9 mouse cellular contexts compared by ENCODE assay signal in genomic region chr4:95353894-95354319, GRCm38 (mm10).
DNase-seq lines count a peak whose midpoint lies in the region; ATAC-seq lines count a peak whose summit lies in the region.
"Had no signal": no experiment of that assay in that cellular context is flagged by ENCODE, and none has a peak within 500 bp of the region (broad histone marks: within the 10 kb centered on the region; RNA-seq: fewer than 3 reads in every experiment).

No protein-coding gene starts in this region.

- H3K27me3 ChIP-seq in forebrain, embryonic 15.5 days = no peaks in the 10 kb centered on the region
- H3K27me3 ChIP-seq in hindbrain, embryonic 11.5 days (ENCODE audit: control insufficient read depth, insufficient read depth, low read length) = no peaks in the 10 kb centered on the region
- H3K27me3 ChIP-seq in limb, embryonic 10.5 days (ENCODE audit: low read depth, poor library complexity, severe bottlenecking) = no peaks in the 10 kb centered on the region
- H3K27me3 ChIP-seq: limb, embryonic 12.5 days had no signal

- no peak overlapping the region for H3K4me3 ChIP-seq in forebrain, embryonic 15.5 days
- no peak overlapping the region for H3K4me3 ChIP-seq in hindbrain, embryonic 11.5 days (ENCODE audit: low read depth, low read length)
- no peak overlapping the region for H3K4me3 ChIP-seq in limb, embryonic 10.5 days
- H3K4me3 ChIP-seq: limb, embryonic 12.5 days had no signal

- no peaks in the 10 kb centered on the region for H3K36me3 ChIP-seq in forebrain, embryonic 15.5 days
- no peaks in the 10 kb centered on the region for H3K36me3 ChIP-seq in hindbrain, embryonic 11.5 days (ENCODE audit: control insufficient read depth, insufficient read depth, low read length)
- H3K36me3 ChIP-seq in limb, embryonic 10.5 days = no peaks in the 10 kb centered on the region
- H3K36me3 ChIP-seq: limb, embryonic 12.5 days had no signal

- ATAC-seq in forebrain, embryonic 15.5 days (replicated peaks) = peak; percentile 58
- peak; percentile 49; the same call in 1 of the 2 replicates for ATAC-seq in hindbrain, embryonic 11.5 days (ENCODE audit: low FRiP score)
- peak; percentile 45; the same call in 1 of the 2 replicates for ATAC-seq in megakaryocyte-erythroid progenitor cell, adult 5-6 weeks (replicated peaks; ENCODE audit: low FRiP score, low TSS enrichment, poor library complexity, severe bottlenecking)

- WGBS in forebrain, embryonic 15.5 days = 44% methylated on average over 7 of the region's 7 CpGs
- WGBS in hindbrain, embryonic 11.5 days = 39% methylated on average over 7 of the region's 7 CpGs
- WGBS in limb, embryonic 10.5 days = 52% methylated on average over 7 of the region's 7 CpGs

- peaks cover 7% of the 10 kb centered on the region for H3K4me1 ChIP-seq in forebrain, embryonic 15.5 days
- H3K4me1 ChIP-seq in hindbrain, embryonic 11.5 days (replicated peaks; ENCODE audit: control insufficient read depth, insufficient read depth, low read length) = no peaks in the 10 kb centered on the region
- peaks cover 8% of the 10 kb centered on the region for H3K4me1 ChIP-seq in limb, embryonic 10.5 days

- H3K27ac ChIP-seq in forebrain, embryonic 15.5 days (replicated peaks) = no peak overlapping the region
- H3K27ac ChIP-seq in hindbrain, embryonic 11.5 days (ENCODE audit: low read depth, low read length) = no peak overlapping the region
- H3K27ac ChIP-seq in limb, embryonic 10.5 days = peak overlapping the region; percentile 79
- H3K27ac ChIP-seq: limb, embryonic 12.5 days had no signal

- no peak overlapping the region for H3K9ac ChIP-seq in forebrain, embryonic 15.5 days (replicated peaks)
- H3K9ac ChIP-seq in hindbrain, embryonic 11.5 days (ENCODE audit: low read depth, low read length) = no peak overlapping the region
- H3K9ac ChIP-seq: limb, embryonic 12.5 days had no signal

- H3K4me2 ChIP-seq in forebrain, embryonic 15.5 days (replicated peaks) = no peak overlapping the region
- no peak overlapping the region for H3K4me2 ChIP-seq in hindbrain, embryonic 11.5 days (replicated peaks; ENCODE audit: low read depth, low read length)
- H3K4me2 ChIP-seq: limb, embryonic 12.5 days had no signal

- H3K9me3 ChIP-seq in forebrain, embryonic 15.5 days = no peaks in the 10 kb centered on the region
- H3K9me3 ChIP-seq in hindbrain, embryonic 11.5 days (ENCODE audit: control insufficient read depth, low read length) = no peaks in the 10 kb centered on the region
- H3K9me3 ChIP-seq in limb, embryonic 10.5 days (replicated peaks) = no peaks in the 10 kb centered on the region
- H3K9me3 ChIP-seq: limb, embryonic 12.5 days had no signal

- DNase-seq in 416B (ENCODE audit: low read depth) = peak; percentile 90
- peak; percentile 38 for DNase-seq in T-cell, adult 2 months (ENCODE audit: low spot score)
- peak; percentile 15 for DNase-seq in hindbrain, embryonic 11.5 days (ENCODE audit: low spot score)
- peak; percentile 46 for DNase-seq in limb, embryonic 10.5 days (ENCODE audit: low spot score)
- DNase-seq in layer of hippocampus, adult 18-20 months (ENCODE audit: low spot score in 2 of 2) = no peak
- no peak for DNase-seq in cerebellum, postnatal 14 days

Comparison
In these comparisons a context has a peak if more than half of its experiments do, and no peak if none do; other contexts are left out.
1. DNase-seq: peak in 416B (single experiment), T-cell, adult 2 months (single experiment), hindbrain, embryonic 11.5 days (single experiment) and limb, embryonic 10.5 days (single experiment); none in layer of hippocampus, adult 18-20 months (0 of 2) and cerebellum, postnatal 14 days (0 of 2).
2. Peak in every context shown above with its lines, with median percentiles within 50 percentile points of each other: ATAC-seq.